Mouse (Mus musculus) gastrocnemius, postnatal 10 days (tissue): ENCODE data around the gene Ebna1bp2. TPM values are rescaled to one million over a fixed set of nuclear protein-coding genes. Genes with fewer than 3 reads are reported as not detected.

Source experiments
- total RNA-seq, 2 experiments: library from RNA; stranded (reverse); gene quantifications; 2 replicates each; pipeline ENCODE4 v1.2.3; 2021

Ebna1bp2 gene
- total RNA-seq, 2 experiments from 2014 or later, result 43.3 to 47.1 TPM

Other genes starting within 250 kb of the Ebna1bp2 start
- gene Szt2, start 211.5 kb upstream of the Ebna1bp2 start, total RNA-seq, result 10 to 100 TPM in 1 of 2 experiments, 1 to 10 TPM in 1; 9.6 to 13.4 TPM
- gene Med8, start 211.5 kb upstream of the Ebna1bp2 start, total RNA-seq, result 10 to 100 TPM; 37.8 to 38.0 TPM
- gene Elovl1, start 192.7 kb upstream of the Ebna1bp2 start, total RNA-seq, result 10 to 100 TPM; 20.2 to 28.3 TPM
- 10 to 100 TPM; 12.1 to 14.7 TPM for gene Cdc20, start 183.4 kb upstream of the Ebna1bp2 start, total RNA-seq
- gene Mpl, start 163.3 kb upstream of the Ebna1bp2 start, total RNA-seq, result under 1 TPM in 1 of 2 experiments, not detected in 1; 0.09 TPM
- gene Tie1, start 130.7 kb upstream of the Ebna1bp2 start, total RNA-seq, result 10 to 100 TPM; 37.6 to 38.5 TPM
- not detected for gene 2610528J11Rik, start 93.8 kb upstream of the Ebna1bp2 start, total RNA-seq
- gene Tmem125, start 76.8 kb upstream of the Ebna1bp2 start, total RNA-seq, result under 1 TPM; 0.14 to 0.23 TPM
- gene Cfap57, start within 50 bp of the Ebna1bp2 start, total RNA-seq, result not detected
- gene Olfr62, start 38.2 kb downstream of the Ebna1bp2 start, total RNA-seq, result not detected
- gene Olfr1342, start 72.0 kb downstream of the Ebna1bp2 start, total RNA-seq, result not detected
- not detected for gene Olfr1341, start 82.7 kb downstream of the Ebna1bp2 start, total RNA-seq
- not detected for gene Olfr1340, start 99.3 kb downstream of the Ebna1bp2 start, total RNA-seq
- gene Olfr1339, start 111.4 kb downstream of the Ebna1bp2 start, total RNA-seq, result not detected
- gene Olfr1338, start 137.9 kb downstream of the Ebna1bp2 start, total RNA-seq, result not detected
- gene Olfr1337, start 161.8 kb downstream of the Ebna1bp2 start, total RNA-seq, result not detected
- gene Olfr1335, start 189.1 kb downstream of the Ebna1bp2 start, total RNA-seq, result not detected
- not detected for gene Olfr1333, start 215.5 kb downstream of the Ebna1bp2 start, total RNA-seq
- not detected for gene Olfr1331, start 243.8 kb downstream of the Ebna1bp2 start, total RNA-seq